Mouse (Mus musculus) kidney, postnatal 25 days (tissue): ENCODE measurements around the gene Slc52a3.

ENCODE experiments used
- DNase-seq, 2 experiments: peaks; one replicate each; pipeline ENCODE4 v3.0.0; 2021; ENCODE audit warnings: mixed read lengths in 2 of 2

Gene Slc52a3

GRCm38 (mm10) chr2:151999669-152000290, 3.5 kb downstream of the Slc52a3 start:
- peak; percentile 66 to 89 for DNase-seq

GRCm38 (mm10) chr2:152000291-152000679, 4.0 kb downstream of the Slc52a3 start:
- DNase-seq = no peak

- no peak for DNase-seq
Measured at GRCm38 (mm10) chr2:152000735-152001134, 4.4 kb downstream of the Slc52a3 start.

GRCm38 (mm10) chr2:152002529-152002928, 6.2 kb downstream of the Slc52a3 start:
- DNase-seq = no peak

GRCm38 (mm10) chr2:152007783-152008182, 11.5 kb downstream of the Slc52a3 start:
- DNase-seq = peak; percentile 47 to 53

GRCm38 (mm10) chr2:152009061-152009779, 12.9 kb downstream of the Slc52a3 start:
- no peak for DNase-seq

GRCm38 (mm10) chr2:152010251-152010650, 13.9 kb downstream of the Slc52a3 start:
- DNase-seq = peak; percentile 37 to 57

- DNase-seq = peak; percentile 31 to 77
Measured at GRCm38 (mm10) chr2:152010661-152011060, 14.3 kb downstream of the Slc52a3 start.

- DNase-seq = peak; percentile 88 to 92
Measured at GRCm38 (mm10) chr2:152011724-152012123, 15.4 kb downstream of the Slc52a3 start.

GRCm38 (mm10) chr2:152012222-152012621, 15.9 kb downstream of the Slc52a3 start:
- DNase-seq = peak; percentile 67 to 87

GRCm38 (mm10) chr2:152012701-152013100, 16.4 kb downstream of the Slc52a3 start:
- peak in 1 of 2 experiments; percentile 2 for DNase-seq

- peak in 1 of 2 experiments; percentile 36 for DNase-seq
Measured at GRCm38 (mm10) chr2:152015997-152016396, 19.7 kb downstream of the Slc52a3 start.

GRCm38 (mm10) chr2:152016666-152017065, 20.4 kb downstream of the Slc52a3 start:
- DNase-seq = peak; percentile 39 to 67

- peak; percentile 51 to 59 for DNase-seq
Measured at GRCm38 (mm10) chr2:152020255-152020654, 23.9 kb downstream of the Slc52a3 start.

- no peak for DNase-seq
Measured at GRCm38 (mm10) chr2:152022022-152022421, 25.7 kb downstream of the Slc52a3 start.

GRCm38 (mm10) chr2:152024883-152025422, 28.6 kb downstream of the Slc52a3 start:
- DNase-seq = no peak

- peak; percentile 91 to 94 for DNase-seq
Measured at GRCm38 (mm10) chr2:152029252-152030082, 33.2 kb downstream of the Slc52a3 start.

- DNase-seq = no peak
Measured at GRCm38 (mm10) chr2:152030986-152031385, 34.7 kb downstream of the Slc52a3 start.

- DNase-seq = no peak
Measured at GRCm38 (mm10) chr2:152040101-152040500, 43.8 kb downstream of the Slc52a3 start.

GRCm38 (mm10) chr2:152047116-152048002, 51.0 kb downstream of the Slc52a3 start:
- no peak for DNase-seq

- DNase-seq = no peak
Measured at GRCm38 (mm10) chr2:152048003-152048980, 52.0 kb downstream of the Slc52a3 start.
